Mouse (Mus musculus): ENCODE measurements at regions not wholly inside any gene's neighbourhood (a gene's known extent, or its start where the extent isn't known, plus 50 kb on each side); places are given as distances from the start of the nearest gene placed in this dataset.

DNA sequence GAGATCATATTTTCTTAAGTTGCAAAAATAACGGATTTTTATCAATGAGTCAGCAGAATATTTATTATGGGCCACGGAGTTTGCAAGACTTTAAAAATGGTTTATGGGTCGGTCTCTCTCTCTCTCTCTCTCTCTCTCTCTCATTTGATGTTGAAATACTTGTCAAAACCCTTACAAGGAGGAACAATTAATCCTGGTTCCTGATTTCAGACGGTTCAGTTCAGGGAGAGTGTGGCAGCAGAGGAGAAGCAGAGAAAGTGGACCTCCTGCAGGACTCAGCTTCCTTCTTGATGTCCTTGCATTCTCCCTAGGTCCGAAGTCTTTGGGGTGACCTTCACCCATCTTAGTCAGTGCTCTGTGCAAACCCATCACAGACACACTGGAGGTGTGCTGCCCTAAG is 57.4 kb upstream of the Nr5a2 start:
- H3K27me3 ChIP-seq (ENCODE audit: control insufficient read depth, insufficient read depth, low read length), result no peaks in the 10 kb centered on the region
- no peaks in the 10 kb centered on the region for H3K9me3 ChIP-seq (ENCODE audit: control insufficient read depth, low read length)
- WGBS, result 75% methylated on average over 5 of the region's 5 CpGs
- no peaks in the 10 kb centered on the region for H3K4me1 ChIP-seq (ENCODE audit: control insufficient read depth in 2 of 2, insufficient read depth in 2 of 2, low read length in 2 of 2)
- no peak; the same call in 1 of the 2 replicates for ATAC-seq (ENCODE audit: insufficient number of reproducible peaks, insufficient read depth, low FRiP score, low read depth)
- no peaks in the 10 kb centered on the region for H3K36me3 ChIP-seq (ENCODE audit: control insufficient read depth, insufficient read depth, low read length)
- H3K4me3 ChIP-seq (ENCODE audit: control insufficient read depth in 1 of 2, insufficient read depth in 1 of 2, low read depth in 1 of 2, low read length in 2 of 2), result no peak overlapping the region
- no peak overlapping the region for H3K9ac ChIP-seq (ENCODE audit: low read length)
- no peak overlapping the region for H3K27ac ChIP-seq (replicated peaks in 1 of 2; ENCODE audit: control insufficient read depth in 1 of 2, insufficient read depth in 1 of 2, low read depth in 2 of 2, low read length in 2 of 2)
- no peak overlapping the region for H3K4me2 ChIP-seq (ENCODE audit: low read length)

DNA sequence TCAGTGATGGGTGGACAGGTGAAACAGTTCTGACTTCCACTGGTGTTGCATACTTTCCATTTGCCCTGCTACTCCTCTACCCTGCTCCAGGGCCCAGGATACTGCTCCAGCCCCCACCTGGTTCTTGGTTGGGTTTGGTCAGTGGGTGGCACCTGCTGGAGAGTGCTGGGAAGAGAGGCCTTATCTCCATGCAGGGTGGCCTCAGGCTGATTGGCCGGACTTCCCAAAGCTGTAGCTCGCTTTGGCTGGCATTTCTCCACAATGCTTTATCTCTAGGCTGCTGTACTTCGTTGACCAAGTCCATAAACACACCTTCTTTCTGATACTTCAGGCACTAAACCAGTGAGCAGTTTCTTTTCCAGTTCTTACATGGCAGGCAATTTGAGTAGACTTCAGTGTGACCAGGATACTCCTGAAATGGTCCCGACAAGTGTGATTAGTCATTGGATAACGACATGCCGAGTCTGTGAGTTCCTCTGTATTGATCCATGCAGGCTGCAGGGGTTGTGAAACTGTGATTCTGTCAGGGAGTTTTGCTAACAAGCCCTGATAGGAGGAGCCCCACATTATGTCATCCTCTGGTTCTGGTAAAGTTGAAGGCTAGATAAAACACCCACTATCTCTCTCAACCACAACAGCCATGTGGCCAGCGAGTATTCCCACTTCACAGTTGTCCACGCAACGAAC is 50.1 kb upstream of the Nr5a2 start:
- Histone ChIP-seq H3K9me3 (ENCODE audit: control insufficient read depth, low read length) (no peaks in the 10 kb centered on the region), H3K27ac (replicated peaks in 1 of 2; ENCODE audit: control insufficient read depth in 1 of 2, insufficient read depth in 1 of 2, low read depth in 2 of 2, low read length in 2 of 2) (no peak overlapping the region), H3K9ac (ENCODE audit: low read length) (no peak overlapping the region), H3K4me1 (ENCODE audit: control insufficient read depth in 2 of 2, insufficient read depth in 2 of 2, low read length in 2 of 2) (0 out of 4 replicates have a peak, but pooled peaks cover 0 to 4% of the 10 kb centered on the region in 2 experiments), H3K4me2 (ENCODE audit: low read length) (no peak overlapping the region), H3K36me3 (ENCODE audit: control insufficient read depth, insufficient read depth, low read length) (no peaks in the 10 kb centered on the region), H3K27me3 (ENCODE audit: control insufficient read depth, insufficient read depth, low read length) (no peaks in the 10 kb centered on the region), H3K4me3 (ENCODE audit: control insufficient read depth in 1 of 2, insufficient read depth in 1 of 2, low read depth in 1 of 2, low read length in 2 of 2) (no peak overlapping the region)
- ATAC-seq (ENCODE audit: insufficient number of reproducible peaks, insufficient read depth, low FRiP score, low read depth), result no peak
- 31% methylated on average over 9 of the region's 9 CpGs for WGBS

MicroRNA genes in the stretch of these regions (microRNA counts, 519-probe panel; counts per million panel counts)
- 7,250 counts per million, percentile 95 among the panel's probes with 10 or more counts for microRNA mmu-miR-181a
- microRNA mmu-miR-181b+mmu-miR-181d, result 322 counts per million, percentile 70 among the panel's probes with 10 or more counts

Small RNA genes lying in the stretch of these regions (microRNA-seq; reads per million reads assigned to microRNA genes)
- gene Mir181a-1 (1,003 reads per million, percentile 78 among the genes with 10 or more reads in this experiment), gene Mir181b-1 (14.5 reads per million, percentile 27 among the genes with 10 or more reads in this experiment)

Measured in heart, embryonic 14.5 days (tissue).